Mouse (Mus musculus): ENCODE results near the gene Klrb1b. TPM values are rescaled to one million over a fixed set of nuclear protein-coding genes. Genes with fewer than 3 reads are reported as not detected.
"Not testable (repeated sequence)": the region's sequence is repeated elsewhere in the genome, so short reads cannot be mapped to it uniquely, and the experiment has no call there.

The Klrb1b gene
- polyA plus RNA-seq, 1 experiment: not detected

GRCm38 (mm10) chr6:128818083-128818802 lies 7.9 kb downstream of the Klrb1b start:
- no peak for DNase-seq (ENCODE audit: low read depth)
- no peak for TF ChIP-seq POLR2A (IDR thresholded peaks at IDR 0.05; ENCODE audit: borderline replicate concordance, extremely low read depth, insufficient read depth, insufficient read length, poor library complexity, severe bottlenecking)

- DNase-seq (ENCODE audit: low read depth): peak; percentile 50
- TF ChIP-seq CTCF (IDR thresholded peaks at IDR 0.05; ENCODE audit: borderline replicate concordance, extremely low read depth, insufficient read depth, insufficient read length) (peak; percentile 52; the same call in 1 of the 2 replicates), POLR2A (IDR thresholded peaks at IDR 0.05; ENCODE audit: borderline replicate concordance, extremely low read depth, insufficient read depth, insufficient read length, poor library complexity, severe bottlenecking) (no peak)
Measured at GRCm38 (mm10) chr6:128808532-128808931, 17.6 kb downstream of the Klrb1b start.

DNA sequence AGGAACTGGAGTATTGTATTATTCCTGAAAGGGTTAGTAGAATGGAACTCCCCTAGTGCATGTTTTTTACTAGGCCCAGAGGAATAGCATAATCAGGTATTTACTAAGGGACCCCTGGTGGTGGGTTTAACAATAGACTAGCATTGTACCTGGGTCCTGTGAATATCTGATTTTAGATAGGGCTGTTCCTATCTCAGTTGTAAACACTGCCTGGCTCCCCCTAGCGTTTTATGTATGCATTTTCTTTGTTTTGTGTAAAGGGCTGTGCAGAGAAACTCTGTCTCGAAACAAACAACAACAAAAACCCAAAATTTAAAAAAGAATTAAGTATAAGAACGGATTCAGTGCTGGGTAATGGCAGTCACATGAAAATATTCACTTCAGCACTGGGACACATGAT lies 19.1 kb downstream of the Klrb1b start:
- peak; percentile 19 for DNase-seq (ENCODE audit: low read depth)
- TF ChIP-seq CTCF (IDR thresholded peaks at IDR 0.05; ENCODE audit: borderline replicate concordance, extremely low read depth, insufficient read depth, insufficient read length) (0 out of 2 replicates have a peak, but pooled peaks have one; percentile 1), POLR2A (IDR thresholded peaks at IDR 0.05; ENCODE audit: borderline replicate concordance, extremely low read depth, insufficient read depth, insufficient read length, poor library complexity, severe bottlenecking) (no peak)

DNA sequence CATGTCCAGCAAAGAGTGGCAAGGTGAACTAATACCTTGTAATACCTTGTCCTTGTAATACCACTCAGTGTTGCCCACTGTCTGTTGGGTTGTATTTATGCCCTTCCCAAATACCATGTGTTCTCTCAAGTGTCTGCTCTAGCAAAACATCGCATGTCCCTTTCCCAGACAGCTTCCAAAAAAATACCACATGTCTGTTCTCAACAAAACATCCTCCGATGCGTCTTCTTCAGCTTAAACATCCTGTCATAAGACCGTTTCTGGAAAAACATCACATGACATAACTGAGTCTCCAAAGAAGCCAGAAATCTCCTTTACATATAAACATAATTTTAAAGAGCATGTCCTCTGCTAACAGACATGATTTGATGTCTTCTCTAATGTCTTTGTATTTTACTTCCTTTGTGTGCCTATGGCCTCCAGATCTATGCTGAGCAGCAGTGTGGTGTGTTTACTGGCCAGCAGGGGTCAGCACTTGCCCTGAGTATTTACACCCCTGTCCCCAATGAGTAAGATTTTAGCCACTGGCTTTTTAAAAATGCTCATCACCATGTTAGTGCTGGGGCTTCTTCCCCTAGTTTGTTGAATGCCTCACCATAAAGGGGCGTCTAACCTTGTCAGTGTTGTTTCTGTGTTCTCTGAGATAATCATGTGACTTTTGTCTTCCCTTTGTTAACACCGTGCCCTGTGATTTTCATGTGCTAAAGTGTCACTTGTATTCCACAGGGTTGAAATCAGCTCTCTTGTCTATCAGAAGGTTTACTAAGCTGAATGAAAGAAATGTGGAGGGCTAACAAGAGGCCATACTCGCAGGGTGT lies 21.1 kb downstream of the Klrb1b start:
- TF ChIP-seq CTCF (IDR thresholded peaks at IDR 0.05; ENCODE audit: borderline replicate concordance, extremely low read depth, insufficient read depth, insufficient read length): peak; percentile 44; the same call in 1 of the 2 replicates
- DNase-seq (ENCODE audit: low read depth): peak; percentile 85

DNA sequence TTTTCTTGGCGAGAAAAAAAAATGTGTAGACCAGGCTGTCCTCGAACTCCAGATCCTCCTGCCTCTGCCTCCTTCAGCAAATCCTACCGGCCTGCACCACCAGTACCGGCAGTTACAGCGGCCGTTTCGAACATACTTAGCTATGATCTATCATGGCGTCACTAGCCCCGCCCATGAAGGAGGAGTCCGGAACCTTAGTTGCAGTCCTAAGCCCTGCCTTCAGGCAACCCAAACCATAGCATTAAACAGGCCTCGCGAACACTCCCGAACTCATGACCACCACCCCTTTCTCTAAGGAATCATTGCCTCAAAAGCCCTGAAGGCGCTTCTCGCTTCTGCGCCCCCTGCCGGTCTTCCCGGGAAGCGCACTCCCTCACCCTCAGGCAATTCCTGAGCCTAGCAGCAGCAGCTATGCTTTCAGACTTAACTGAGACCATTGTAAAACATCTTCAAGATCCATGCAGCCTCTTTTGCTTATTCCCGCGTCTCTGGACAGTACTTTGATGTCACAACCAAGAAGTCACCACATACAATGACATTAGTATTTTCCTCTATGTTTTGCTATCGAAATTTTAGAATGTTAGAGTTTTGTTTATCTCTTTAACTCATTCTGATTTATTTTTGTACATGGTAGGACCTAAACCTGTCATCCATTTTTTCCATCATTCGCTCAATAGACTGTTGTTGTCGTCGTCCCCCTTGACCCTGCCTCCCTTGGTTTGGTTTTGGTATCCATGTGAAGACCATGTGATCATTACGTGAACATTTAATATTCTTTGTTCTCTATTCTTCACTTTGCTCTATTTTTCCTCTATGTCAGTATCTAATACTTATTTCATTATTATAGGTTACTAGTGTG lies 22.9 kb downstream of the Klrb1b start:
- peak; percentile 99 for DNase-seq (ENCODE audit: low read depth)
- TF ChIP-seq POLR2A (IDR thresholded peaks at IDR 0.05; ENCODE audit: borderline replicate concordance, extremely low read depth, insufficient read depth, insufficient read length, poor library complexity, severe bottlenecking) (no peak), CTCF (IDR thresholded peaks at IDR 0.05; ENCODE audit: borderline replicate concordance, extremely low read depth, insufficient read depth, insufficient read length) (peak; percentile 95)

- DNase-seq (ENCODE audit: low read depth): no peak
- no peak for TF ChIP-seq CTCF (IDR thresholded peaks at IDR 0.05; ENCODE audit: borderline replicate concordance, extremely low read depth, insufficient read depth, insufficient read length)
- no peak for TF ChIP-seq POLR2A (IDR thresholded peaks at IDR 0.05; ENCODE audit: borderline replicate concordance, extremely low read depth, insufficient read depth, insufficient read length, poor library complexity, severe bottlenecking)
Measured at GRCm38 (mm10) chr6:128802557-128802956, 23.6 kb downstream of the Klrb1b start.

DNA sequence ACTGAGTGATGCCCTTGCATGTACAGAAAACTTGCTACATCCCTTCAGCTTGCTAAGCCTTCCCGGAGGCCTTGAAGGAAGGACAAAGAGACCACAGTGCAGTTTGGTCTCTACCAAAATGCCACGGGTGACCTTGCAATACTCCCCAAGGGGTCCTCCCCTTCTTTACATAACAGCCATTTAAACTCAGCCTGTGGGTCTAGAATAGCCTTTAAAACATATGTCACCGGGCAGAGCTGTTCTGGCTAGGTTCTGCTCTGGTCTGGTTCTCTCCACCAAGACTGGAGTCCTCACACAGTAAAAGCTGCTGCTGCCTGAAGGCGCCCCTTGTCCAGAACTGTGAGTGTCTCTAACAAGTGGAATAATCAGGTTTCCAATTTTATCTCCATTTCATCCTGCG lies 25.4 kb downstream of the Klrb1b start:
- not testable (repeated sequence) for DNase-seq (ENCODE audit: low read depth)

DNA sequence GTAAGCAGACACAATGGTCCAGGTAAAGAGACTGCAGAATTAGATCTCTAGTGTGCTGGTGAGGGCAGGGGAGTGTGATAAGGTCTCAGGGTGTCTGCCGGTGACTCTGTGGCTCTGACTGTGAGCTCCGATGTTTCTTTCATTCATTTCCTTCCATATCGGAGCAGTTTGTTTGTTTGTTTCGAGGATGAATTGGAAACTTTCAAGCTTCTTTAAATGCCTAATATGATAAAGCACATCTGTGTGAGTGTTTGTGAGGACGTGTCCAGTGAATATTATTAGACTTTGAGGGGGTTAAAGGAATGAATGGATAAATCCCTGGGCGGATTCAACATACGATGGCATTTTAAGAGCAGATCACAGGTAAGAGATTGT lies 26.2 kb downstream of the Klrb1b start:
- DNase-seq (ENCODE audit: low read depth): no peak
- TF ChIP-seq CTCF (IDR thresholded peaks at IDR 0.05; ENCODE audit: borderline replicate concordance, extremely low read depth, insufficient read depth, insufficient read length) (no peak), POLR2A (IDR thresholded peaks at IDR 0.05; ENCODE audit: borderline replicate concordance, extremely low read depth, insufficient read depth, insufficient read length, poor library complexity, severe bottlenecking) (no peak)

DNA sequence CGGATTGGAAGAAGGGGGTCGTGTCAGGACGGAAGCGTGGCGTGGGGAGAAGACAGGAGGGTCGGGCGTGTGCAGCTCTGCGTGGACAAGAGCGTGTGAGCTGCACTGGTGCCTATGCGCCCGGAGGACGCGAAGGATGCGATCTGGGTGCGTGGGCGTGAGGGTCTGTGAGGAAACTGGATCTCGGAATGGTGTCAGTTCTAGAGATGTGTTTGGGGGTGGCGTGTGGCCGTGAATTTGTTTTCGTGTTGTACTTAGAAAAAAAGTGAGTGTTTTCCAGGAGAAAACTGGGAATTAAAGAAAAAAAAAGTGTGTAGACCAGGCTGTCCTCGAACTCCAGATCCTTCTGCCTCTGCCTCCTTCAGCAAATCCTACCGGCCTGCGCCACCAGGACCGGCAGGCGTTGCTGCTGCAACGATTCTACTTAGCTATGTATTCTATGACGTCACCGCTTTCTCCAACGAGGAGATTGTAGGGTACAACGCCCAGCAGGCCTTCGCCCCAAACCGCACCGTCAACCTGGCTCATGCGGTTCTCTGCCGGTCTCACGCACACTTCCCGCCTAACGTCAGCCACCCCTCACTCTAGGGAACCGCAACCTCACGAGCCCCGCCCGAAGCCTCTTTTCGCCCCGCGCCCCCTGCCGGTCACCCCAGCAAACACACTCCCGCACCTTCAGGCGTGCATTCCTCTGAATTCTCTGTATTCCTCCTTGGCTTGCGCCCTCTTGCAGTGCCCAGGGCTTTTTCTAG lies 26.8 kb downstream of the Klrb1b start:
- peak; percentile 97 for DNase-seq (ENCODE audit: low read depth)
- peak; percentile 66 for TF ChIP-seq CTCF (IDR thresholded peaks at IDR 0.05; ENCODE audit: borderline replicate concordance, extremely low read depth, insufficient read depth, insufficient read length)

GRCm38 (mm10) chr6:128798772-128799143 lies 27.4 kb downstream of the Klrb1b start:
- peak; percentile 90 for DNase-seq (ENCODE audit: low read depth)

- TF ChIP-seq CTCF (IDR thresholded peaks at IDR 0.05; ENCODE audit: borderline replicate concordance, extremely low read depth, insufficient read depth, insufficient read length) (no peak), POLR2A (IDR thresholded peaks at IDR 0.05; ENCODE audit: borderline replicate concordance, extremely low read depth, insufficient read depth, insufficient read length, poor library complexity, severe bottlenecking) (no peak)
- peak; percentile 51 for DNase-seq (ENCODE audit: low read depth)
Measured at GRCm38 (mm10) chr6:128797936-128798771, 28.0 kb downstream of the Klrb1b start.
